Mouse (Mus musculus): ENCODE measurements at regions not wholly inside any gene's neighbourhood (a gene's known extent, or its start where the extent isn't known, plus 50 kb on each side); places are given as distances from the start of the nearest gene placed in this dataset.

- H3K27ac ChIP-seq (ENCODE audit: control insufficient read depth, insufficient read depth, low read length) = no peak overlapping the region
- peaks cover 12% of the 10 kb centered on the region for H3K4me1 ChIP-seq (replicated peaks; ENCODE audit: control insufficient read depth, insufficient read depth, low read length)
- no peaks in the 10 kb centered on the region for H3K27me3 ChIP-seq (ENCODE audit: control insufficient read depth, insufficient read depth, low read length)
- DNase-seq = no peak
- no peak for TF ChIP-seq POLR2A (IDR thresholded peaks at IDR 0.05; ENCODE audit: control insufficient read depth, extremely low read depth, insufficient read depth, low read length, poor library complexity)
- no peak for TF ChIP-seq CTCF (IDR thresholded peaks at IDR 0.05; ENCODE audit: borderline replicate concordance, control insufficient read depth, extremely low read depth, insufficient read depth, low read length, poor library complexity)
- no peaks in the 10 kb centered on the region for H3K36me3 ChIP-seq (ENCODE audit: control insufficient read depth, insufficient read depth, low read length)
- H3K4me3 ChIP-seq (ENCODE audit: control insufficient read depth, insufficient read depth, low read length) = no peak overlapping the region
- 95% methylated on average over 8 of the region's 8 CpGs for WGBS
These were observed 171.3 kb upstream of the Frmd6 start for GRCm38 (mm10) chr12:70653971-70654370.

DNA sequence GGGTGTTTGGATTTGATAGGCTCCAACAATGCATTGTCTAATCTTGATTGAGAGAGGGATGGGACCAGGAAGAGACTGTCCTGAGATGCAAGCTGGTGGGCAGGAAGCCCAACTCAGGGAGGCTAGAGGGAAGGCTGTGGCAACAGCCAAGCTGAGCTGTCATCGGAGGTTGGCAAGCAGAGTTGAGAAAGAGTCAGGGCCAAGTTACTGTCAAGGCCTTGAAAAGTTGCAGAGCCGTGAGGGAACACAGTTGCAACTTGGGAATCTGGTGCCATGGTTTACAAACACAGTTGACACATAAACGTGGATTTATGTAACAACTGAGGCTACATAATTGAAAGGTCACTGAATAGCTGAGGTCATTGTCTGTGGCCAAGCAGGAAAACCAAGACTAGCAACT, 170.8 kb upstream of the Frmd6 start:
- Histone ChIP-seq H3K36me3 (ENCODE audit: control insufficient read depth, insufficient read depth, low read length) (no peaks in the 10 kb centered on the region), H3K4me3 (ENCODE audit: control insufficient read depth, insufficient read depth, low read length) (no peak overlapping the region), H3K27me3 (ENCODE audit: control insufficient read depth, insufficient read depth, low read length) (no peaks in the 10 kb centered on the region), H3K27ac (ENCODE audit: control insufficient read depth, insufficient read depth, low read length) (no peak overlapping the region), H3K4me1 (replicated peaks; ENCODE audit: control insufficient read depth, insufficient read depth, low read length) (peaks cover 12% of the 10 kb centered on the region)
- TF ChIP-seq CTCF (IDR thresholded peaks at IDR 0.05; ENCODE audit: borderline replicate concordance, control insufficient read depth, extremely low read depth, insufficient read depth, low read length, poor library complexity) (no peak), POLR2A (IDR thresholded peaks at IDR 0.05; ENCODE audit: control insufficient read depth, extremely low read depth, insufficient read depth, low read length, poor library complexity) (no peak)
- 88% methylated on average over 3 of the region's 3 CpGs for WGBS
- no peak for DNase-seq

DNA sequence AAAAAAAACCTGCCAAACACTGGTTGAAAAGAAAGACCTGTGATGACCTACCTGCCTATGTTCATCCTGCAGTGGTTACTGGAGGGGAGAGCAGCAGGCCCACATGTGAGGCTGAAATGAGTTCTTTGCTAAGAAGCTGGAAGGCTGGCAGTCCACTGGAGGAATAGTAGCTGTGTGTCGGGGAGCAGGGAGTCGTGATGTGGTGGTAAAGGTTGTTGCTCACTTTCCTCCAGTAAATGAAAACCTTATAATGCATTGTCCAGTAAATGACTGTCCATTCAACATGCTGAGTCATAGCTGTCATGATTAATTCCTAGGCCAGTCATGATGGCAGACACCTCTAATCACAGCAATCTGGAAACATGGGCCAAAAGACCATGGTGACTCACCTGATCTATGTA, 169.9 kb upstream of the Frmd6 start:
- no peak overlapping the region for H3K27ac ChIP-seq (ENCODE audit: control insufficient read depth, insufficient read depth, low read length)
- TF ChIP-seq POLR2A (IDR thresholded peaks at IDR 0.05; ENCODE audit: control insufficient read depth, extremely low read depth, insufficient read depth, low read length, poor library complexity) = no peak
- no peak for TF ChIP-seq CTCF (IDR thresholded peaks at IDR 0.05; ENCODE audit: borderline replicate concordance, control insufficient read depth, extremely low read depth, insufficient read depth, low read length, poor library complexity)
- no peak for DNase-seq
- no peaks in the 10 kb centered on the region for H3K27me3 ChIP-seq (ENCODE audit: control insufficient read depth, insufficient read depth, low read length)
- 99% methylated on average over 2 of the region's 2 CpGs for WGBS
- peaks cover 11% of the 10 kb centered on the region for H3K4me1 ChIP-seq (replicated peaks; ENCODE audit: control insufficient read depth, insufficient read depth, low read length)
- no peak overlapping the region for H3K4me3 ChIP-seq (ENCODE audit: control insufficient read depth, insufficient read depth, low read length)
- no peaks in the 10 kb centered on the region for H3K36me3 ChIP-seq (ENCODE audit: control insufficient read depth, insufficient read depth, low read length)

DNA sequence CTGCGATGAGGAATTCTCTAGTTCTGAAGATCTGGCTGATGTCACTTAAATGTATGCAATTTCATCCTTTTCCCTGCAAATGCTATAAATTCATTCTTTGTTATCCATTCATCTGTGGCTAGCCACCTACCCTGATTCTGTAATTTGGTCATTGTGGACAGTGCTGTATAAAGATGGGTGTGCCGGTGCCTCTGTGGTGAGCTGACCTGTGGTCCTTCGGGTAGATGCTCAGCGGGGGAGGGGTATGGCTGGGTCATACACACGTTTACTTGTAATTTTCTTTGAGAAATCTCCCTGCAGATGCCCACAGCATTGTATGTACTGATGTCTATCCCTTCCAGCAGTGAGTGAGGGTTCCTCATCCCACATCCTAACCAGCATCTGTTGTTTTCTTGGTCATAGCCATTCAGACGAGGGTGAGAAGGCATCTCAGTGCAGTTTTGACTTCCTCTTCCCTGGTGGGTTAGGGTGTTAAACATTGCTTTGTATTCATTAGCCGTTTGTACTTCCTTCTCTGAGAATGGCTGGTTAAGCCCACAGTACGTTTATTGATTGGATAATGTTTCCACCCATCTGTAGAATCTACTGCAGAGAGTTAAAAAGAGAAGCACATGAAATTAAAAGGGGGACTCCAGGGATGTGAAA, 169.3 kb upstream of the Frmd6 start:
- no peak overlapping the region for H3K4me3 ChIP-seq (ENCODE audit: control insufficient read depth, insufficient read depth, low read length)
- H3K4me1 ChIP-seq (replicated peaks; ENCODE audit: control insufficient read depth, insufficient read depth, low read length) = peaks cover 11% of the 10 kb centered on the region
- H3K27ac ChIP-seq (ENCODE audit: control insufficient read depth, insufficient read depth, low read length) = no peak overlapping the region
- no peak for DNase-seq
- H3K27me3 ChIP-seq (ENCODE audit: control insufficient read depth, insufficient read depth, low read length) = no peaks in the 10 kb centered on the region
- H3K36me3 ChIP-seq (ENCODE audit: control insufficient read depth, insufficient read depth, low read length) = no peaks in the 10 kb centered on the region
- TF ChIP-seq POLR2A (IDR thresholded peaks at IDR 0.05; ENCODE audit: control insufficient read depth, extremely low read depth, insufficient read depth, low read length, poor library complexity) = no peak
- TF ChIP-seq CTCF (IDR thresholded peaks at IDR 0.05; ENCODE audit: borderline replicate concordance, control insufficient read depth, extremely low read depth, insufficient read depth, low read length, poor library complexity) = no peak
- 55% methylated on average over 8 of the region's 8 CpGs for WGBS

GRCm38 (mm10) chr12:70656805-70657492, 168.4 kb upstream of the Frmd6 start:
- no peaks in the 10 kb centered on the region for H3K36me3 ChIP-seq (ENCODE audit: control insufficient read depth, insufficient read depth, low read length)
- peak; percentile 40 for DNase-seq
- H3K4me3 ChIP-seq (ENCODE audit: control insufficient read depth, insufficient read depth, low read length) = no peak overlapping the region
- peaks cover 11% of the 10 kb centered on the region for H3K4me1 ChIP-seq (replicated peaks; ENCODE audit: control insufficient read depth, insufficient read depth, low read length)
- H3K27ac ChIP-seq (ENCODE audit: control insufficient read depth, insufficient read depth, low read length) = peak overlapping the region; percentile 77; the same call in 1 of the 2 replicates
- TF ChIP-seq CTCF (IDR thresholded peaks at IDR 0.05; ENCODE audit: borderline replicate concordance, control insufficient read depth, extremely low read depth, insufficient read depth, low read length, poor library complexity) (no peak), POLR2A (IDR thresholded peaks at IDR 0.05; ENCODE audit: control insufficient read depth, extremely low read depth, insufficient read depth, low read length, poor library complexity) (no peak)
- no peaks in the 10 kb centered on the region for H3K27me3 ChIP-seq (ENCODE audit: control insufficient read depth, insufficient read depth, low read length)
- WGBS = 53% methylated on average over 7 of the region's 7 CpGs

- TF ChIP-seq CTCF (IDR thresholded peaks at IDR 0.05; ENCODE audit: borderline replicate concordance, control insufficient read depth, extremely low read depth, insufficient read depth, low read length, poor library complexity) (no peak), POLR2A (IDR thresholded peaks at IDR 0.05; ENCODE audit: control insufficient read depth, extremely low read depth, insufficient read depth, low read length, poor library complexity) (no peak)
- Histone ChIP-seq H3K4me1 (replicated peaks; ENCODE audit: control insufficient read depth, insufficient read depth, low read length) (peaks cover 11% of the 10 kb centered on the region), H3K27ac (ENCODE audit: control insufficient read depth, insufficient read depth, low read length) (no peak overlapping the region), H3K27me3 (ENCODE audit: control insufficient read depth, insufficient read depth, low read length) (no peaks in the 10 kb centered on the region), H3K36me3 (ENCODE audit: control insufficient read depth, insufficient read depth, low read length) (no peaks in the 10 kb centered on the region), H3K4me3 (ENCODE audit: control insufficient read depth, insufficient read depth, low read length) (no peak overlapping the region)
- WGBS = 94% methylated on average over 3 of the region's 3 CpGs
- no peak for DNase-seq
These were observed 167.9 kb upstream of the Frmd6 start for GRCm38 (mm10) chr12:70657493-70657810.

Data from thymus, adult 2 months (tissue).